Mouse (Mus musculus): Measurements from ENCODE around the gene Luc7l2.

- TF ChIP-seq CTCF (IDR thresholded peaks at IDR 0.05; ENCODE audit: low read depth, low read length) (no peak), POLR2A (IDR thresholded peaks at IDR 0.05; ENCODE audit: borderline replicate concordance, low read depth, low read length) (no peak)
Observed at GRCm38 (mm10) chr6:38635941-38636851, 85.1 kb downstream of the Luc7l2 start.

Data from bone marrow macrophage, adult 2 months (primary cell).